ENCODE assay signal across 15 mouse cellular contexts in genomic region chr2:174050339-174050685, GRCm38 (mm10). TPM values are rescaled to one million over a fixed set of nuclear protein-coding genes. Genes with fewer than 3 reads are reported as not detected.
DNase-seq lines count a peak whose midpoint lies in the region; ATAC-seq and TF ChIP-seq lines count a peak whose summit lies in the region.
"Had no signal": no experiment of that assay in that cellular context is flagged by ENCODE, and none has a peak within 500 bp of the region (broad histone marks: within the 10 kb centered on the region; RNA-seq: fewer than 3 reads in every experiment).

No protein-coding gene starts in this region.

- no peak overlapping the region for H3K9ac ChIP-seq in hindbrain, embryonic 11.5 days (ENCODE audit: low read depth, low read length)
- H3K9ac ChIP-seq in hindbrain, postnatal 0 days (replicated peaks; ENCODE audit: low read length), result no peak overlapping the region
- no peak overlapping the region for H3K9ac ChIP-seq in embryonic facial prominence, embryonic 11.5 days (replicated peaks; ENCODE audit: low read length)
- no peak overlapping the region for H3K9ac ChIP-seq in embryonic facial prominence, embryonic 13.5 days
- H3K9ac ChIP-seq in limb, embryonic 15.5 days, result no peak overlapping the region

- H3K4me2 ChIP-seq in hindbrain, embryonic 11.5 days (replicated peaks; ENCODE audit: low read depth, low read length), result no peak overlapping the region
- H3K4me2 ChIP-seq in hindbrain, postnatal 0 days (ENCODE audit: low read depth, low read length), result no peak overlapping the region
- H3K4me2 ChIP-seq in embryonic facial prominence, embryonic 11.5 days (ENCODE audit: low read depth, low read length), result no peak overlapping the region
- no peak overlapping the region for H3K4me2 ChIP-seq in embryonic facial prominence, embryonic 13.5 days
- H3K4me2 ChIP-seq in limb, embryonic 15.5 days, result no peak overlapping the region

- WGBS in hindbrain, embryonic 11.5 days, result 6% methylated on average over 3 of the region's 3 CpGs
- 20% methylated on average over 3 of the region's 3 CpGs for WGBS in hindbrain, postnatal 0 days
- 21% methylated on average over 3 of the region's 3 CpGs for WGBS in embryonic facial prominence, embryonic 11.5 days
- WGBS in embryonic facial prominence, embryonic 13.5 days, result 5% methylated on average over 3 of the region's 3 CpGs
- WGBS in limb, embryonic 15.5 days, result 11% methylated on average over 3 of the region's 3 CpGs

- no peak for TF ChIP-seq CTCF in hindbrain, postnatal 0 days (IDR thresholded peaks at IDR 0.05; ENCODE audit: low read depth)

- no peak for DNase-seq in hindbrain, embryonic 11.5 days (ENCODE audit: low spot score)
- DNase-seq in hindbrain, postnatal 0 days (ENCODE audit: low spot score), result no peak
- peak; percentile 33 for DNase-seq in embryonic facial prominence, embryonic 11.5 days (ENCODE audit: low spot score)
- DNase-seq in right cerebral cortex, adult 2 months (ENCODE audit: low spot score in 2 of 2), result no peak
- DNase-seq in right cerebral cortex, adult 18-20 months, result no peak
- no peak for DNase-seq in layer of hippocampus, adult 9-11 months
- DNase-seq: cerebellum, postnatal 36 days; heart, postnatal 14 days; kidney, adult 8-10 months; thymus, postnatal 25 days had no signal

- peaks cover 4% of the 10 kb centered on the region for H3K4me1 ChIP-seq in hindbrain, embryonic 11.5 days (replicated peaks; ENCODE audit: control insufficient read depth, insufficient read depth, low read length)
- no peaks in the 10 kb centered on the region; the same call in 1 of the 2 replicates for H3K4me1 ChIP-seq in hindbrain, postnatal 0 days (ENCODE audit: insufficient read depth, low read length)
- peaks cover 5% of the 10 kb centered on the region for H3K4me1 ChIP-seq in embryonic facial prominence, embryonic 11.5 days (ENCODE audit: control insufficient read depth, insufficient read depth, low read length)
- peaks cover 26% of the 10 kb centered on the region for H3K4me1 ChIP-seq in embryonic facial prominence, embryonic 13.5 days
- peaks cover 14% of the 10 kb centered on the region for H3K4me1 ChIP-seq in limb, embryonic 15.5 days

- peak overlapping the region; percentile 90 for H3K27ac ChIP-seq in hindbrain, embryonic 11.5 days (ENCODE audit: low read depth, low read length)
- H3K27ac ChIP-seq in hindbrain, postnatal 0 days, result no peak overlapping the region
- H3K27ac ChIP-seq in embryonic facial prominence, embryonic 11.5 days (replicated peaks; ENCODE audit: low read depth, low read length), result peak overlapping the region; percentile 47; the same call in 1 of the 2 replicates
- H3K27ac ChIP-seq in embryonic facial prominence, embryonic 13.5 days, result peak overlapping the region; percentile 64
- 0 out of 2 replicates have a peak overlapping the region, but pooled peaks have one; percentile 71 for H3K27ac ChIP-seq in limb, embryonic 15.5 days
- H3K27ac ChIP-seq: left cerebral cortex, adult 2 months had no signal

- no peaks in the 10 kb centered on the region for H3K27me3 ChIP-seq in hindbrain, embryonic 11.5 days (ENCODE audit: control insufficient read depth, insufficient read depth, low read length)
- H3K27me3 ChIP-seq in hindbrain, postnatal 0 days (ENCODE audit: insufficient read depth, low read length), result no peaks in the 10 kb centered on the region
- no peaks in the 10 kb centered on the region for H3K27me3 ChIP-seq in embryonic facial prominence, embryonic 11.5 days (ENCODE audit: control insufficient read depth, insufficient read depth, low read length)
- no peaks in the 10 kb centered on the region for H3K27me3 ChIP-seq in embryonic facial prominence, embryonic 13.5 days
- no peaks in the 10 kb centered on the region for H3K27me3 ChIP-seq in limb, embryonic 15.5 days

- H3K4me3 ChIP-seq in hindbrain, embryonic 11.5 days (ENCODE audit: low read depth, low read length), result no peak overlapping the region
- H3K4me3 ChIP-seq in hindbrain, postnatal 0 days (ENCODE audit: low read length), result no peak overlapping the region
- no peak overlapping the region for H3K4me3 ChIP-seq in embryonic facial prominence, embryonic 11.5 days (ENCODE audit: low read depth, low read length)
- H3K4me3 ChIP-seq in embryonic facial prominence, embryonic 13.5 days, result no peak overlapping the region
- no peak overlapping the region for H3K4me3 ChIP-seq in limb, embryonic 15.5 days
- H3K4me3 ChIP-seq: erythroblast, embryonic 14.5 days; left cerebral cortex, adult 2 months had no signal

- ATAC-seq in hindbrain, embryonic 11.5 days (ENCODE audit: low FRiP score), result no peak
- no peak; the same call in 1 of the 2 replicates for ATAC-seq in hindbrain, postnatal 0 days
- ATAC-seq in embryonic facial prominence, embryonic 11.5 days (replicated peaks; ENCODE audit: insufficient number of reproducible peaks, low FRiP score, low TSS enrichment, low read depth), result no peak
- no peak for ATAC-seq in embryonic facial prominence, embryonic 13.5 days (ENCODE audit: insufficient number of reproducible peaks, insufficient read depth, low FRiP score, low TSS enrichment, low read depth)
- 0 out of 2 replicates have a peak, but pooled peaks have one; percentile 12 for ATAC-seq in limb, embryonic 15.5 days (ENCODE audit: insufficient number of reproducible peaks, low FRiP score, low TSS enrichment, low read depth)
- ATAC-seq: lung, postnatal 0 days had no signal

- H3K36me3 ChIP-seq in hindbrain, embryonic 11.5 days (ENCODE audit: control insufficient read depth, insufficient read depth, low read length), result no peaks in the 10 kb centered on the region
- H3K36me3 ChIP-seq in hindbrain, postnatal 0 days (ENCODE audit: insufficient read depth, low read length), result no peaks in the 10 kb centered on the region
- no peaks in the 10 kb centered on the region for H3K36me3 ChIP-seq in embryonic facial prominence, embryonic 11.5 days (replicated peaks; ENCODE audit: control insufficient read depth, insufficient read depth, low read depth, low read length)
- no peaks in the 10 kb centered on the region for H3K36me3 ChIP-seq in embryonic facial prominence, embryonic 13.5 days
- no peaks in the 10 kb centered on the region for H3K36me3 ChIP-seq in limb, embryonic 15.5 days

- H3K9me3 ChIP-seq in hindbrain, embryonic 11.5 days (ENCODE audit: control insufficient read depth, low read length), result no peaks in the 10 kb centered on the region
- no peaks in the 10 kb centered on the region for H3K9me3 ChIP-seq in hindbrain, postnatal 0 days (ENCODE audit: low read length)
- H3K9me3 ChIP-seq in embryonic facial prominence, embryonic 11.5 days (replicated peaks; ENCODE audit: control insufficient read depth, low read length), result no peaks in the 10 kb centered on the region
- H3K9me3 ChIP-seq in embryonic facial prominence, embryonic 13.5 days, result no peaks in the 10 kb centered on the region
- no peaks in the 10 kb centered on the region for H3K9me3 ChIP-seq in limb, embryonic 15.5 days

RNA-seq across cellular contexts. Expression of gene Stx16, which starts 25.8 kb away (rescaled TPM):
- 8.5 and 9.8 TPM in 2 replicates for polyA plus RNA-seq in hindbrain, embryonic 11.5 days (2014; fragmentation: Nextera tagmentation; extraction: Ambion mirVana)
- total RNA-seq in hindbrain, postnatal 0 days (2014; rRNA removed), result 23.5 and 30.5 TPM in 2 replicates
- 7.9 and 8.6 TPM in 2 replicates for polyA plus RNA-seq in hindbrain, postnatal 0 days (2015; fragmentation: Nextera tagmentation; extraction: Ambion mirVana)
- polyA plus RNA-seq in embryonic facial prominence, embryonic 11.5 days (2014; fragmentation: Nextera tagmentation; extraction: Ambion mirVana), result 6.7 and 7.8 TPM in 2 replicates
- 13.5 and 15.5 TPM in 2 replicates for polyA plus RNA-seq in embryonic facial prominence, embryonic 13.5 days (2015; fragmentation: Nextera tagmentation; extraction: Ambion mirVana)
- polyA plus RNA-seq in limb, embryonic 15.5 days (2015; fragmentation: Nextera tagmentation; extraction: Ambion mirVana), result 12.5 and 12.6 TPM in 2 replicates

RNA-seq across cellular contexts. Expression of gene Npepl1, which starts 59.8 kb away (rescaled TPM):
- 23.0 and 24.6 TPM in 2 replicates for polyA plus RNA-seq in hindbrain, embryonic 11.5 days (2014; fragmentation: Nextera tagmentation; extraction: Ambion mirVana)
- total RNA-seq in hindbrain, postnatal 0 days (2014; rRNA removed), result 24.7 and 29.5 TPM in 2 replicates
- 18.8 and 20.3 TPM in 2 replicates for polyA plus RNA-seq in hindbrain, postnatal 0 days (2015; fragmentation: Nextera tagmentation; extraction: Ambion mirVana)
- polyA plus RNA-seq in embryonic facial prominence, embryonic 11.5 days (2014; fragmentation: Nextera tagmentation; extraction: Ambion mirVana), result 31.3 and 32.9 TPM in 2 replicates
- polyA plus RNA-seq in embryonic facial prominence, embryonic 13.5 days (2015; fragmentation: Nextera tagmentation; extraction: Ambion mirVana), result 52.0 and 55.7 TPM in 2 replicates
- 69.9 and 86.1 TPM in 2 replicates for polyA plus RNA-seq in limb, embryonic 15.5 days (2015; fragmentation: Nextera tagmentation; extraction: Ambion mirVana)
